Mouse (Mus musculus) gastrocnemius, postnatal 36 days (tissue): Measurements from ENCODE around the gene Itprip. TPM values are rescaled to one million over a fixed set of nuclear protein-coding genes. Genes with fewer than 3 reads are reported as not detected.

Experiments used
- DNase-seq, 2 experiments: peaks; one replicate each; pipeline ENCODE4 v3.0.0; 2022
- intact Hi-C: fragments of 180-260 bp; cut with DNase I; formaldehyde crosslinking; loops from one replicate; pipeline ENCODE4 v1.15.1; 2025
- long read RNA-seq, 2 experiments: library from polyadenylated mRNA; stranded (forward); transcript quantifications; one replicate each; pipeline ENCODE4 v2.0.0; 2021
- total RNA-seq, 2 experiments: library from RNA; stranded (reverse); gene quantifications; 2 replicates each; pipeline ENCODE4 v1.2.3; 2021

Gene Itprip
- under 1 TPM; 0.74 to 0.76 TPM for total RNA-seq
- long read RNA-seq, experiment 1 = 0 reads
- long read RNA-seq, experiment 2 = 0 reads

DNA sequence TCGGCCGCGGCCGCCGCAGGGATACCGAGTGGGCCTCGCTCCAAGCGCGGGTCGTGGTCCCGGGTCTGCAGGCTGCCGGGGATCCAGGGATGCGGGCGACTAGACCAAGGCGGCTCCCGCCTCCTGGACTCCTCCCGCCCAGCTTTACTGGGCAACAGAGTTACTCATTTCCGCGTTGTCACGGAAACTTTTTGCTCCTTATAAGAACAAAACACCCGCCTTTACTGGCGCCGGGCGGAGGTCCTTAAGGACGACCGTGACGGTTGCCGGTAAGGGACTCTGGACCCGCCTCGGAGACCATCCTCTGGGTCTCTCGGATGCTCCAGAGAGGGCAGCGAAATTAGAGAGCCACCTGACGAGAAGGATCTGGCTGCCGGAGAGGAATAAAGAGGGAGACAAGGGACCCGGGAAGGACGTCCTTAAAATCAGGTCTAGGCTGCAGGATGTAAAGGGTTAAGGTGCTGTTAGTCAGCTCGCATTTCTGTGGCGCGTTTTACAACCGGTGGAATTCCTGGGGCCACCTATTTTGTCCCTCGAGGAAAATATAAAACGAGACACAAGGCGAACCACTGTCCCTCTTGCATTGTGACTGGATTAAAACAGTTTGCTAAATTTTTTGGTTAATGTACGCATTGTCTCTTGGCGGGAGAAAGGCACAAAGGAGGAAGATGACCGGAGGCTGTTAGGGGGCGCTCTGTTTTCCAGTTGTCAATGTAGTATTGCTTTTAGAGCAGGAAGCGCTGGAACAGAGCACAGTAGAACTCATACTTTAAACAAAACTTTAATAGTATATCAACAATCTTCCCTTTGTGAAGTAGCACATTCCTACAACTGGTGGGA is at the start of gene Itprip, which contains the start of gene Cfap43:
TSS of gene Itprip (minus strand) at position 174 of the 840 bp plus-strand sequence.
TSS of gene Cfap43 (minus strand) at position 162 of the 840 bp plus-strand sequence.
- intact Hi-C loops = no loop called here
- DNase-seq = peak; percentile 61 to 73

DNA sequence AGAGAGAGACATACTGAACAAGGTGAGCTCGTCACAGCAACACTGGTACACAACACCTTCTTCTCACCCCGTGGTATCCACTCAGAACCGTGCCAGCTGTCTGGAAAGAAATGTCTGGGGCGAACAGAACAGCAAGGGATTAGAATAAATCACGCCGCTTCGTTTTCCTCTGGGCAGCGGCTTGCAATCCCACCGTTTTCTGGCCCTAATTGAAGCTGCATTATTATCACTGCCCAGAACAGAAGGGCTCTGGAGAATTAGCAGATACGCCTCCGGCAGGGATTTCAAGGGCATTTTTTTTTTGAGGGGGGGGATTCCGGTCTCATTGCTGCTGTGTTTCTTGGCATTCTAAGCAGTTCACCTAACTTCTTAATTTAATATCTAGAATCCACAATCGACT is 39.1 kb upstream of the Itprip start:
- intact Hi-C loops = no loop called here
- no peak for DNase-seq

DNA sequence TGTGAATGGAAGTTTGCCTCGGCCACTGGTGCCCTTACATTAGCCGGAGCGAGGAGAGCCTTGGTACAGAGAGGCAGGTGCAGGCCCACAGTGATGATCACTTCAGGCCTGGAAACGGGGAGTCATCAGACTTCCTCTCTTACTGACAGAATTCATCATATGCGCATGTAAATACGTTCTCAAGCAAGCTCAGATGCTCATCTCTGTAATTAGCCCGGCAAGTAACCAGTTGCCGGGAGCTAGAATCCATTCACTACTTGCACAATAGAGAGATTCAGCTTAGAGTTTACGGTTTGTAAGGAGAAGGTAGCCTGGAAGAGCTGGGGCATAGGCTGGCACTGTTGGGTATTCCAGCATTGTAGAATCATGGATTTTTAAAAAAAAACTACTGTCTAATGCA is 34.1 kb upstream of the Itprip start:
- no peak for DNase-seq
- intact Hi-C loops = no loop called here

DNA sequence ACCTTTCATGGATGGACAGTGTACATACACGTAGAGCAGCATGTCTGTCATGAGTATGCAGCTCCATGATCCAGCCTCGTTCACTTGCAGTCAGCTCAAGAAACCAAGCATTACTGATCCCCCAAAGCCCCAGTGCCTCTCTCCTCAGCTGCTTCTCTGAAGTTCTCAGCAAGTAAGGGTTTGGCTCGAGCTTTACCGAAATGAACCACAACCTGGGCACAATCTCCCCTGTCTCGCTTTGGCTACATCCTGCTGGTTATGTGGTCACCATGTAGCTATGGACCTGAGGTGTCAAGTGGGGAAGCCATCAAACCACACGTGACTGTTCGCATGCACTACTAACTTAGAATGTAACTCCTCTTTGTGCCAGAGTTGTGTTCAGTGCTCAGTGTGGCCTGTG is 31.8 kb upstream of the Itprip start:
- DNase-seq = no peak
- intact Hi-C loops = no loop called here

DNA sequence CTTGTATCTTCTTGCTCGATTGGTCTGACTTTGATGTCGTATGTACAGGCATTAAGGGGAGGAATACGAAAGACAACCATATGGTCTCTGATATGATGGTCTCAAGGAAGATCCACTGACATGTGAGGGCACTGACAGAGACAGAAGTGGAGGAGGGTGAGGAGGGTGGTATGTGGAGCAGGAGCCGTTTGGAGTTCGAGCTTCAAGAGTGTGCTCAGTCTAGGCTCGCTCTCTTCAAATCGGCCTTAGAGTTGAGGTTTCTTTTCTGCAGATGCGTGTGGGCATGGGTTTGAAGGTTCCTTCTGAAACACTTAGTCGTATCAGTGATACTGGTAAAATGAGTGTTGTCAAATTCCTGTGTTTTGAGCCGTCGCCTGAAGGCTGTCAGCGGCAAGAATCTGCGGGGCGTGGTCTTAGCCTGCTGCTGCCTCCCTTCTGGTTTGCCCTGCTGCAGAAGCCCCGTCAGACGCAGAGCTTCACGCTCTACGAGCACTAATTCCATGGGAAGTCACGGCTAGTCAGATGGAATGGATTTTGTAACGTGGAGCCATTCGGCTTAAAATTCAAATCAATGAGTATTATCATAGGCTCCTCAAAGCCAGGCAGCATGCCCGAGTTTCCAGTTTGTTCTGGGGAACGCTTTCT is 27.8 kb upstream of the Itprip start:
- intact Hi-C loops = no loop called here
- DNase-seq = no peak

DNA sequence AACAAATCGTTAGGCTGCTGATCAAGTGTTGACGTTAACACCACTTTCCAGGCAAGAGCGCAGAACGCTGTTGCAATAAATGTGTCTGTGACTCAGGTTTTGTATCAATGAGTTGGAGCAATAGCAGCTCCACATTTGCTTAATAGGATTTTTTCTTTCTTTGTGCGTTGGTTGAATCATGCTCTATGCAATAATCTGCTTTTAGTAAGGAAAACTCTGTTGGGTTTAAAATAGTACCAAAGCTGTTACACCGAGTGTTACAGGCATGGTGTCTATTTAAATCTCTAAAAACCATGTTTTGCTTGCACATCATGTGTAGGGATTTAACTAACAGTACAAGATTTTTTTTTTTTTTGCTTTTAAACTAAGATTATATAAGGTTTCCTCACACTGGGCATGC is 20.3 kb upstream of the Itprip start:
- intact Hi-C loops = loop anchor here (10.0 kb wide), 1 partner anchor 275 kb away; no protein-coding TSS in a partner anchor
- no peak for DNase-seq

DNA sequence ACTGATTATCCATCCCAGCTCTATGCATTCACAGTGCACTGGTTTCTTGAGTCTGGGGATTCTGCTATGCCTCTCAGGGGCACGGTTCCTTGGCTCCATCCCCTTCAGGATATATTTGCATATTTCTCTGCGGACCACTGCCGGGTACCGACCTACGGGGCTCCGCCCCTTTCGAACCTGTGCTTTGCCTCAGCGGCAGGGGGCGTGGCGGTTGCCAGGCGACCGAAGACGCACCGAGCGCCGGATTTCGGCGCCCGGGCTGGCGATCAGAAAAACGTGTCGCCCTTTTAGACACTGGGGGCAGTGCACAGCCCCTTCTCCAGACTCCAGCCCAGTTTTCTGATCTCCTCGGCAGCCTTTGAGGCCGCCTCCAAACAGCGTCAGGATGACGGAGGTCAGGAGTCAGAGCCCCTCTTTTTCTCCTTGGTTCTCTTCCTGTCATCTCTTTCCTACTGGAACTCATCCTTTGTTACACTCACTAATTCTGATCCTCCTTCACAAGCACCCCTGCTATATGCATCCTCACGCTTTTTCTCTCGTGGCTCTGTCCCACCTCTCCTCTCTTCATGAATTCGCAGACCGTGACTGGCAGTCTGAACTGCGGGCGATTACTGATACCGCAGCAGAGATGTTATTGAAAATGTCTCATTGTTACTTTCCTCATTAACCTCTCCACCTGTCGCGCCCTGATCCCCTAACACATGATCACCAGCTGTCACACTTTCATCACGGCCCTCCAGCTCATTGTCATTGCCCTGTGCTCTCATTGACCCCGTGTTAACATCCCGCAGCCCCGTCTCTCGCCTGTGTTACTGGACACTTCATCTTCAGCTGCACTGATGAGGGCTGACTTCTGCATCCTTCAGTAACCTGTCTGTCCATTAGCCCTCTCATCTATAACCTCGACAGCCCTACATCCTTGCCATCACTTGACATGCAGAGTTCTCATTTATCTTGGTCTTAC is 18.6 kb upstream of the Itprip start, which contains the start of gene Cfap58:
TSS of gene Cfap58 (plus strand) at position 233 of the 964 bp plus-strand sequence.
- intact Hi-C loops = loop anchor here (10.0 kb wide), 1 partner anchor 273 kb away; no protein-coding TSS in a partner anchor
- DNase-seq = no peak

DNA sequence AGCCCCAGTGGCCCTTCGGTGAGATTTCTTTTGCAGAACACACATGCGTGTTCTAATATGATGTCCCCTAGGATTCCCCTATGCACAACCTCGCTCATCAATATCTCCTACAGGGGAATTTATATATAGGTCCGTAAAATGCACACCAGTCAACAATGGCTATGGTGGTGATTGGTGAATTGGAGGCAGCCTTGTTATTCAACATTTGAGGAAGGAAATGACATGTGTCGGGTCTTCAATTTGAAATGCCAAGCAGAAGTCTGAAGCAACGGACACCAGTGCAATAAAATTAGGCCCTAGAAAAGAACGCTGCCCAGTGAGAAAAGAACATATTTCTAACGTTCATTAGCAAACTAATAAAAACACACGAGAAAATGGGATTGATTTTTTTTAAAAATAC is 17.8 kb upstream of the Itprip start:
- DNase-seq = no peak
- intact Hi-C loops = loop anchor here (10.0 kb wide), 1 partner anchor 272 kb away; no protein-coding TSS in a partner anchor

DNA sequence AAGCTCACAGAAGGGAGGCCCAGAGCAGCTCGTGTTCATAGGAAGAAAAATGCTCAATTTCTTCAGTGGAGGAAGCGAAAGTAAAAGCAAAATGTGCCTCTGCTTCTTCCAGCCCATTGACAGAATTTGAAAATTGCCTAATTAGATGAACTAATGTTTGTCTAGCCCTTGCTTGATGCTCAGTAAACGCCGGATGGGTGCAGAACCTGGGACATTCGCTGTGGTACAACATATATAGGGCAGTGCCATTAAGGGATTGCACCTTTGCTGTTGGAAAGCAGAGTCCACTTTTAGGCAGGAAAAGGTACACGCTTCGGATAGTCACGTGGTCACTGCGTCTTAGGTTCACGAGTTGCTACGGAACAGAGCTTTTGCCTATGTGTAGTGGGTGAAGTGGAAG is 17.4 kb upstream of the Itprip start:
- intact Hi-C loops = loop anchor here (10.0 kb wide), 1 partner anchor 272 kb away; no protein-coding TSS in a partner anchor
- DNase-seq = no peak

DNA sequence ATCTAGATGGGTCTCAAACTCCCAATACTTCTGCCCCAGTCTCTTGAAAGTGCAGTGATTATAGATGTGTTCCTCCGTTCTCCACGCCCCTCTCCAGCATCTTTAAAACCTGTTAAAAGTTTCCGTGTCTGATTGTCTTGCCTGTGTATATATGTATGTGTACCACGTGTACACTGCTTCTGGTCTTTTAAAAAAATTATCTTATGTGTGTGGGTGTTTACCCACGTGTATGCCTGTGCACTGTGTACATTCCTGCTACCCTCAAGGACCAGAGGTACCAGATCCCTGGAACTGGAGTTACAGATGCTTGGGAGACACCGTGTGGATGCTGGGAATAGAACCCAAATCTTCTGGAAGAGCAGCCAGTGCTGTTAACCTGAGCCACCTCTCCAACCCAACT is 16.4 kb upstream of the Itprip start:
- intact Hi-C loops = loop anchor here (10.0 kb wide), 1 partner anchor 271 kb away; no protein-coding TSS in a partner anchor
- DNase-seq = no peak

DNA sequence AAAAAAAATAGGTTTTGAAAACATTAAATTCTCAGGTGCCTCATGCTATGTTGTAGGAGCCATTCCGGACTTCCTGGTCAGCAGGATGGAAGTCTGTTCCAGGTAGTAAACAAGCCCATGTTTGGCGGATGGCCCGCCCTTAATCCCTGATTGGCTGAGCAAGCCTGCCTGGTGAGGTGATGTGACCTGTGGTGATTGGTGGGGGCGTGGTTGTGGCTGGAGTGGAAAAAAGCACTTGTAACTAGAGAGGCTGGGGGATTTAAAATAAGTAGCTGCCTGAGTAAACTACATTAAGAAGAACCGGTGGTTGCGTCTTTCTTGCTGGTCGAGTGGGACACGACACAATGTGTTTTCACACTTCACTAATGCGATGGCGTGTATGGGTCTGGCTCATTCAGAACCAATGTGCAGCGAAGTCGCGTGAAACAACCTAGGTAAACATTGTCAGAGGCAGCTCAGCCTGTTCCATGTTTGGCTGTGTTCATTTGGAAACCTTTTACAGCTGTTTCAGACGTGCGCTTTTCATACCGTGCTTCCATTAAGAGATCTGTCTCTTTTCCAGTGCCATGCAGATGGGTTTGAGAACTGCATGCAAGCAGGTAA is 15.6 kb upstream of the Itprip start:
- intact Hi-C loops = loop anchor here (10.0 kb wide), 1 partner anchor 270 kb away; no protein-coding TSS in a partner anchor
- no peak for DNase-seq

DNA sequence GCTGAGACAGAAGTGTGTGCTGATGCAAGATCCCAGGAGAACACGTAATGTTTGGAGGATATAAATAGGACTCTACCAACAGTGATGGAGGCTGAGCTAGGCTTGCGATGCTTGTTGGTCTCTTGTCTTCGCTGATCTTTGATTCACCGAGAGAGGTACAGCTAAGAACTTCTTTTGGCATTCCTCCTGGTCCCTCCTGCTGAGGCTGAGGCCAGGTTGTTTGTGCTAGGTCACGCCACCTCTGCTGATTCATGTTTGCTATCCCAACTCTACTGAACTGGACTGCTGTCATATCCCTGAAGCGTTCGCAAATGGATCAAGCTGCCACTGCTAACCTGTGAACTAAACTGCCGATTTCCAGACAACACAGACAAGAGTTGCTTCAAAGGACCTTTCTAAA is 15.0 kb upstream of the Itprip start:
- intact Hi-C loops = loop anchor here (10.0 kb wide), 1 partner anchor 269 kb away; no protein-coding TSS in a partner anchor
- no peak for DNase-seq

DNA sequence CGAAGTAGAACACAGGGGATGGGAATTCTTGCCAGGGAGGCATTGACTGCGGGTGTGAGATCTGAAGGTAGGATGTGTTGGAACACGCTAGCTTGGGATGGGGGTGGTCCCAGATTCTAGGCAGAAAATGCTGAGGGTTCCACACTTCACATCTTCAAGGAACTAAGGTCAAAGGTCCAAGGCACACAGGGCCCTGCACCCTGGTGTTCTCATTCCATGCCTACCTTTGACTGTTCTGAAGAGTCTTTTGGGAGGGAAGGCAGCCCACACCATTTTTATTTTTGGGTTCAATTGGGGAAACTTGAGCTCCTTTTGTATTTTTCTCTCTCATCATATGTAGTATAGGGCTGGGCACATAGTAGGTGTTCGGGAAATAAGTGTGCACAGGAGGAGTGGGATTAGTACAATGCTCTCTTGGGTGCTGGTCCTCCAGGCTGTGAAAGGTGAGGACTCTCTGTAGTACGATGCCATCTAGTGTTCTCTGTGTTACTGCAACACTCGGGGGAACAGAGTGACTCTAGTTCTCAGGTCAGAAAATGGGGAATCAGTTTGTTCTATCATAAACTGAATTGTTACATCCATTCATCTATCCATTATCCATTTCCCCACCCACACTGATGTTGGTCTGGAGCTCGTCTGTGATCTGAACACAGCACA is 13.0 kb upstream of the Itprip start:
- intact Hi-C loops = loop anchor here (1.0 to 10.0 kb wide), 2 partner anchors 50 to 267 kb away; no protein-coding TSS in a partner anchor
- no peak for DNase-seq

DNA sequence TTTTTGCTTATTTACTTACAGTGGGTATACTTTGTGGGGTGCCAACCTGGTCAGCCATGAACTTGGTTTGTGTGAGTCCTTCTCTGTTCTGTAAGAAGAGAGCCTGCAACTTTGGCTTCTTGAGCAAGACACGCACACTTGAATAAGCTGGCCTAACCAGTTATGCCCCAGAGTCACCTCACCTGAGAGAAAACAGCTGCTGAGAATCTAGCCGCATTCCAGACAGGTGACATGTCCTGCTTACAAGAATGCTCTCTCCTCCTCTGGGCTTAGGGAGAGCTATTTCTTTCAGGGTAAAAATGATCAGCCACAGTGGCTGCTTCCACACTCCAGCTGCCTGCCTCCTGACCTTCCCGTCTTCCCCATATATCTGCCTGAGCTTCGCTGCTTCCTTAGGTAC is 9.9 kb upstream of the Itprip start:
- intact Hi-C loops = no loop called here
- DNase-seq = no peak

DNA sequence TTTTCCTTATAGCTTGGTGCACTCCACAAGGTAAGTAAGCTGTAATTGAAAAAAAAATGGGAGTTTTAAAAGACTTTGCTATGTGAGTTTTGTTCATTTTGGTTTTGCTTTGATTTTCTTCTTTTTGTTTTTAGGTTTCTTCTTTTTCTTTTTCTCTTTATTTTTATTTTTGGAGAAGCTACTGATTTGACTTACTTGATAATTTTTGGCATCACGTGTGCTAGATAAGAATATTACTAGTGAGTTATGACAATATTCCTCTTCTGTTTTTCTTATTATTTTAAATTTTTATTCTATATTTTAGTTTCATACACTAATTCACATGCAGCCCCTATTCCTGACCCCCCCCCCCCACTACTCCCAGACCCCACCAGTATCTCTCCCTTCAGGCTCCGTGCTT is 7.9 kb upstream of the Itprip start:
- no peak for DNase-seq
- intact Hi-C loops = no loop called here

DNA sequence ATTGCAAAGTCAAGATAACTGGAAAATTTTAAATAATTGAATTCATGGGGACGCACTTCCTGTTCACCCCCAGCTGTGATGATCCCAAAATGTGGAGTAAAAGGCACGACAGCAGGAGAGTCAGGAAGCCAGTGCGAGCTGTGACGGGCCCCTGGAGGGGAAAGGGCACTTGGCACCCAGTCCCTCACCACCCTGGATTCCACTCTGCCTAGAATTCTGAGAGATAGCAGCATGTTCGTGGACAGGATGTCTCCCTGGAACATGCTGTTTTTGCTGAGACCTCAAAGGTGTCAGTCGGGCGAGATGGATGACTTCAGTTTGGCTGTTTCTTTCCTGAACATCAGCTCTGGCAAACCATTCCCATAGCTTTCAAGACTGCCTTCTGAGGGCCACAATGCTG is 6.7 kb upstream of the Itprip start:
- intact Hi-C loops = no loop called here
- no peak for DNase-seq

DNA sequence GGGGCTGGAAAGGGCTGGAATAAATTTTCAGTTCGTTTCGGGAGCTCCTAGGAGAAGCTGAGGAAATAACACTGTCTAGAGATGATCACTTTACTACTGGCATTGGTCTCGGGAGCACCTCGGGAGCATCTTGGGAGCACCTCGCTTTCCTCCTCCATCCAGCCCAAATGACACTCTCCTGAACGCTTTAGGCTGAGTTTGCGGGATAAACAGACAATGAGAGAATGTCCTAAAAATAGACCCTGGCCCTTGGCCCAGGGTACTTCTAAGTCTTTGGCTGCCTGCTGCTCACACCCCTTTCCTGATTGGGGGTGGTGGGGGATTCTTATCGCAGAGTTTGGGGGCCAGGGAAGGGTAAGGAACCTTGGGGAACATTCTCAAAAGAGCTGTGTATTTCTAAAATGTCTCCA is 872 bp upstream of the Itprip start:
- intact Hi-C loops = no loop called here

DNA sequence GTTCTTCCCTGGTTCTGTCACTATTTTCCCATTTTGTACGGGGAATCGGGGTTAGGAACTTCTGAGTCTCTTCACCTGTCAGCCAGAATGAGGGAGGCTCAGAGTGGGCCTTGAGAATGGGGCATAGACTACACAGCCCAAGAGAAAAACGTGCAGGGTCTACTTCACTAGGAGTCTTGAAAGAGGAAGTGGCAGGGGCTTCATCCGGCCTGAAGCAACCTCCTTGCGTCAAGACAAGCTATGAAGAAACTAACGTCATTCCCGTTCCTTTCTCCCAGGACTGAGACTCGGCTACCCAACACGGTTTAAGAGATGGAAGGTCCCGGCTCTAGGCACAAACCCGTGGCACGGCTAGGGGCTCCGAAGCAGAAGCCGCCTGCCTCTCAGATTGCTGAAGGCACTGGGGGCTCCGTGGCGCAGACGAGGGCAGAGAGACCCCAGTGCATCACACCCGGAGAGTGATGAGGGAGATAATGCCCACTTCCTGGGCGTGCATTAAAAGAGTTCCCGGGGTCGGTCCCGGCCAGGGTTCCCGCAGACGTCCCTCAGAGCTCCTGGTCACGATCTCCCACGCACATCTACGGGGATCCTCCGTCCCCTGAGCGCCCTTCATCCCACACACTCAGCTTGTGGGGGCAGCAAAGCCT is 521 bp downstream of the Itprip start:
- intact Hi-C loops = no loop called here
- DNase-seq = no peak

More for the DNA sequence above, 872 bp upstream of the Itprip start:
- DNase-seq = no peak

DNA sequence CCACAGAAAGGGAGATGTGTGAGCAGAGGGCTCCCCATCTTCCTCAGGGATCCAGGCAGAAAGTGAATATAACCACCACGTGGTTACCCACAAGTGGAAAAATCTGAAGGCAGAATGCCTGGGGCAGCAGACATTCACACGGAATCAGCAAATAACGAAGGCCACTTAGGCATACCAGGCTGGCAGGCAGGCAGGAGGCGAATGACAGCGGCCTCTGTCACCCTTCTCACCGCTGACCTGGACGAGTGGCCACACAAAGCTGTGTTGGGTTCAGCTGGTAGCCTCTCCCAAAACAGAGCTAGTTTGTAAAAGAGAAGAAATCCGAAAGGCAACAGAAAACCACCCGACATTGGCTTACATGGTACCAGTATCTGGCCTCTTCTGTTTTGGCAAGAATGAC is 1.1 kb downstream of the Itprip start:
- no peak for DNase-seq
- intact Hi-C loops = no loop called here
